ENCODE assay signal across 9 mouse cellular contexts in genomic region chr19:57117751-57118150, GRCm38 (mm10).
DNase-seq lines count a peak whose midpoint lies in the region; ATAC-seq and TF ChIP-seq lines count a peak whose summit lies in the region.
"Had no signal": no experiment of that assay in that cellular context is flagged by ENCODE, and none has a peak within 500 bp of the region (broad histone marks: within the 10 kb centered on the region; RNA-seq: fewer than 3 reads in every experiment).

No protein-coding gene starts in this region.

- peaks cover 37% of the 10 kb centered on the region for H3K36me3 ChIP-seq in heart, adult 2 months (ENCODE audit: control insufficient read depth, insufficient read depth, low read length)
- H3K36me3 ChIP-seq in spleen, adult 2 months (ENCODE audit: control insufficient read depth, insufficient read depth, low read length), result peaks cover 7% of the 10 kb centered on the region; the same call in 1 of the 2 replicates
- H3K36me3 ChIP-seq in limb, embryonic 14.5 days (ENCODE audit: control insufficient read depth, insufficient read depth, low read length), result no peaks in the 10 kb centered on the region
- no peaks in the 10 kb centered on the region for H3K36me3 ChIP-seq in stomach, embryonic 15.5 days

- H3K27ac ChIP-seq in heart, adult 2 months, result peak overlapping the region; percentile 62
- peak overlapping the region; percentile 98 for H3K27ac ChIP-seq in spleen, adult 2 months (ENCODE audit: insufficient read depth, low read length)
- H3K27ac ChIP-seq in limb, embryonic 14.5 days (replicated peaks; ENCODE audit: low read depth, low read length), result no peak overlapping the region; the same call in 1 of the 2 replicates
- peak overlapping the region; percentile 18; the same call in 1 of the 2 replicates for H3K27ac ChIP-seq in stomach, embryonic 15.5 days

- DNase-seq in heart, adult 2 months, result no peak
- no peak for DNase-seq in heart, postnatal 14 days
- DNase-seq in spleen, adult 2 months (ENCODE audit: low read depth in 1 of 2, low spot score in 2 of 2), result no peak
- no peak for DNase-seq in spleen, postnatal 4 days (ENCODE audit: low spot score in 2 of 2)
- no peak for DNase-seq in limb, embryonic 14.5 days (ENCODE audit: low spot score)
- no peak for DNase-seq in adrenal gland, adult 2 months
- DNase-seq in right cerebral cortex, postnatal 10 days (ENCODE audit: low spot score in 2 of 2), result no peak

- H3K4me3 ChIP-seq in heart, adult 2 months, result peak overlapping the region; percentile 44; the same call in 1 of the 2 replicates
- H3K4me3 ChIP-seq in spleen, adult 2 months (ENCODE audit: extremely low read depth, insufficient read depth, insufficient read length), result peak overlapping the region; percentile 81
- H3K4me3 ChIP-seq in limb, embryonic 14.5 days (replicated peaks; ENCODE audit: low read length), result peak overlapping the region; percentile 38
- peak overlapping the region; percentile 43 for H3K4me3 ChIP-seq in stomach, embryonic 15.5 days (replicated peaks)
- H3K4me3 ChIP-seq: myocyte had no signal

- intact Hi-C loops in heart, adult 2 months (cut with DNase I), result no loop called here
- intact Hi-C loops in heart, postnatal 14 days (cut with DNase I), result no loop called here

- peak overlapping the region; percentile 9; the same call in 1 of the 2 replicates for H3K9ac ChIP-seq in heart, adult 2 months (ENCODE audit: low read depth, low read length)
- peak overlapping the region; percentile 38; the same call in 1 of the 2 replicates for H3K9ac ChIP-seq in limb, embryonic 14.5 days (ENCODE audit: low read depth, low read length, severe bottlenecking)
- H3K9ac ChIP-seq in stomach, embryonic 15.5 days, result no peak overlapping the region

- no peak for TF ChIP-seq CTCF in heart, adult 2 months (IDR thresholded peaks at IDR 0.05)
- TF ChIP-seq CTCF in spleen, adult 2 months (IDR thresholded peaks at IDR 0.05; ENCODE audit: extremely low read depth, insufficient read depth, insufficient read length, insufficient replicate concordance), result no peak

- TF ChIP-seq EP300 in heart, adult 2 months (IDR thresholded peaks at IDR 0.05; ENCODE audit: insufficient read depth, low read depth, low read length), result no peak

- peaks cover 23% of the 10 kb centered on the region for H3K4me1 ChIP-seq in heart, adult 2 months (ENCODE audit: control insufficient read depth, insufficient read depth, low read length)
- peaks cover 19% of the 10 kb centered on the region; the same call in 1 of the 2 replicates for H3K4me1 ChIP-seq in spleen, adult 2 months (ENCODE audit: control insufficient read depth, insufficient read depth, insufficient read length)
- peaks cover 37% of the 10 kb centered on the region for H3K4me1 ChIP-seq in limb, embryonic 14.5 days (ENCODE audit: control insufficient read depth, insufficient read depth, low read length)
- peaks cover 36% of the 10 kb centered on the region for H3K4me1 ChIP-seq in stomach, embryonic 15.5 days

- ATAC-seq in limb, embryonic 14.5 days (ENCODE audit: low FRiP score, low read depth), result no peak
- ATAC-seq in stomach, embryonic 15.5 days (ENCODE audit: insufficient read depth, low FRiP score, low read depth), result no peak

- no peaks in the 10 kb centered on the region for H3K27me3 ChIP-seq in heart, adult 2 months (ENCODE audit: control insufficient read depth, insufficient read depth, low read length)
- H3K27me3 ChIP-seq in spleen, adult 2 months (ENCODE audit: control insufficient read depth, insufficient read depth, low read length), result no peaks in the 10 kb centered on the region
- no peaks in the 10 kb centered on the region for H3K27me3 ChIP-seq in limb, embryonic 14.5 days (ENCODE audit: control insufficient read depth, insufficient read depth, low read length)
- no peaks in the 10 kb centered on the region for H3K27me3 ChIP-seq in stomach, embryonic 15.5 days (replicated peaks)

- peaks cover 4% of the 10 kb centered on the region; the same call in 1 of the 2 replicates for H3K79me2 ChIP-seq in heart, adult 2 months (replicated peaks; ENCODE audit: control insufficient read depth, insufficient read depth, low read length)

- TF ChIP-seq POLR2A in heart, adult 2 months (IDR thresholded peaks at IDR 0.05; ENCODE audit: insufficient read depth, low read depth, low read length), result no peak
- no peak for TF ChIP-seq POLR2A in spleen, adult 2 months (IDR thresholded peaks at IDR 0.05; ENCODE audit: low read depth, low read length)
- TF ChIP-seq POLR2A in limb, embryonic 14.5 days (IDR thresholded peaks at IDR 0.05; ENCODE audit: borderline replicate concordance, extremely low read depth, insufficient read depth, insufficient read length), result no peak

- 53% methylated on average over 6 of the region's 6 CpGs for WGBS in heart, adult 2 months
- 16% methylated on average over 6 of the region's 6 CpGs for WGBS in spleen, adult 2 months
- WGBS in limb, embryonic 14.5 days, result 40% methylated on average over 6 of the region's 6 CpGs
- WGBS in stomach, embryonic 15.5 days, result 34% methylated on average over 6 of the region's 6 CpGs

- peak overlapping the region; percentile 47 for H3K4me2 ChIP-seq in limb, embryonic 14.5 days (replicated peaks; ENCODE audit: low read depth, low read length, severe bottlenecking)
- H3K4me2 ChIP-seq in stomach, embryonic 15.5 days, result peak overlapping the region; percentile 63

- H3K9me3 ChIP-seq in limb, embryonic 14.5 days (ENCODE audit: control insufficient read depth, low read length), result no peaks in the 10 kb centered on the region
- H3K9me3 ChIP-seq in stomach, embryonic 15.5 days, result no peaks in the 10 kb centered on the region
